Mouse (Mus musculus) gastrocnemius, adult 2 months (tissue): ENCODE data around the gene Ppox. TPM values are rescaled to one million over a fixed set of nuclear protein-coding genes. Genes with fewer than 3 reads are reported as not detected.

Experiments
- DNase-seq: peaks from one replicate; pipeline ENCODE4 v3.0.0; 2022
- H3K27ac ChIP-seq: fragments of 200-600 bp; 2 replicates; pipeline ENCODE4 v1.8.1; 2022; ENCODE audit warnings: mild to moderate bottlenecking
- H3K4me3 ChIP-seq: fragments of 200-600 bp; 2 replicates; pipeline ENCODE4 v1.8.1; 2022; ENCODE audit warnings: mild to moderate bottlenecking, moderate library complexity
- CTCF ChIP-seq: fragments of 200-600 bp; IDR thresholded peaks from 2 replicates; pipeline ENCODE4 v1.8.1; 2022; ENCODE audit warnings: antibody characterized with exemption, mild to moderate bottlenecking, moderate library complexity
- intact Hi-C: fragments of 180-260 bp; cut with DNase I; formaldehyde crosslinking; loops from one replicate; pipeline ENCODE4 v1.15.1; 2025
- total RNA-seq, 2 experiments: library from RNA; stranded (reverse); gene quantifications; 2 replicates each; pipeline ENCODE4 v1.2.3; 2021

Ppox gene
- total RNA-seq, 2 experiments from 2014 or later = 7.9 to 8.6 TPM

DNA sequence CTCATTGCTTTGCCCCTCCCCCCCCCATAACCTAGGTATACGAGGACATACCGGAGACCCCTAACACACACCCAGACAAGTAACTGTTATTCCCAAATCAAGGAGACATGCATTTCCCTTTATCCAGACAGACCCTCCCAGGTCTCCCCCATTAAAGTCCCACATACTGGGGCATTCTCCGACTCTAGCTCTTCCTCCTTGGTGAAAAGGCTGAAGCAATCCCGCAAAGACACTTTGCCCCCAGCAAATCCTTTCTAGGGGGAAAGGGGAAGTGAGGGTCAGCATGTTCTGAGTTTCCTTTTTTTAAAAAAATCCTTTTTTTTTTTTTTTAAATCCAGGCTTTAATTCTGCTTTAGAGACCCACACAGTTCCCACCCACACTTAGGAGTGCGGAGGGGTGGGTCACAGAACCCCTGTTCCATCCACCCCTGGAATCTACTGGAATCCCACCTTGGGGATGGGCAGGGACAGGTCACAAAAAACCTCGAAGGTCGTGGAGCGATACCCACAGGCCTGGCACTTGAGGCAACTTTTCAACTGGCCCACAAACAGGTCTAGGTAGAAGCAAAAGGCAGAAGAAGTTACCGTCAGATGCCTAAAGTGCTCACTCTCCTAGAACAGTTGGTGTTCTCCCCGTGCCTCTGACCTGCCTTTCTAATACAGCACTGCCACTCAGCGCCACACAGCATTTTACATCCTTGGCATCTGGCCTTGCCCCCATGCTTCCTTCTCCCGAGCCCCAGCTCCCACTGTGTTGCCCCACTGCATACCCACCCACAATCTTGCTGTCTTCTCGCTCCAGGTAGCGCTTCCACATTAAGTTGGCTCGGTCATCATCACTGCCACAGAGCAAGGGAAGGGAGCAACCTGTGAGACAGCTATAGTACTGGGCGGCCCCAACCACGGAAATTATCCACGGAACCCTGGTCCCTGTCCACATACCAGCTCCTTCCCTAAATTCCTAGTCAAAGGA lies 2.5 kb upstream of the Ppox start:
- DNase-seq = no peak
- intact Hi-C loops = loop anchor here (10.0 kb wide), 1 partner anchor 169 kb away; the partner anchor contains the start of gene Cfap126
- H3K4me3 ChIP-seq = no peak overlapping the region
- H3K27ac ChIP-seq = no peak overlapping the region
- no peak for TF ChIP-seq CTCF

DNA sequence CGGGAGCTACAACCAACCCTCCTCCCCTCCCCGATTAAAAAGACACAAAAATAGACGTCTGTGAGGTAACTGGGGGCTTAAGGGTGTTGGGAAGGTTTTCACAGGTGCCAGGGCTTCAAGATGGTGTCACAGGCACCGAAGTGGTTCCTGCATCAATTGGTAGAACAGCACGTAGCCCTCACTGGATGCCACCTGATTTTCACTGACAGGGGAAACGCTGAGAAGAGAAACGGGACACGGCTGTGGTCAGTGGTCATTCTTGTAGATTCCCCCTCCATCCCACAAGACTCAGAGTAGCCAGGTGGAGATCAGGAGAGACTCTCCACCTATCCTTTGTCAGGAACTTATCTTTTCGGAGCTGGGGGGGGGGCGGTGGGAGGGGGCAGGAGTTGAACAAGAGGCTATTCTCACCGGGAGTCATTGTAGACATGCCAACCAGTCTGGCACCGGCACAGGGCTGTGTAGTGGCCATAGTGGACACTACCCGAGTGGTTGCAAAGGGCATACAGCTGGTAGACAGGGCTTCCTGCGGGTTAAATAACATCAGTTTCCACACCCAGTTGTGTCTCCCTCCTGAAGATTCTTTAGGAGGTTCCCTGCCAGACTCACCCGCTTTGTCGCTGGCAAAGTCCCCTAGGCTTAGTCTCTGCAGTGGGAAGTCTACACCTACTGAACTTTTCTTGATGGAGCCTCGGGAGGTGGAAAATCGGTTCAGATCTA lies 1.3 kb upstream of the Ppox start:
- H3K27ac ChIP-seq = peak overlapping the region; percentile 96
- intact Hi-C loops = loop anchor here (10.0 kb wide), 1 partner anchor 167 kb away; the partner anchor contains the start of gene Cfap126
- peak overlapping the region; percentile 73 for H3K4me3 ChIP-seq
- no peak for DNase-seq
- no peak for TF ChIP-seq CTCF

- TF ChIP-seq CTCF = peak; percentile 91
- intact Hi-C loops = loop anchor here (10.0 kb wide), 1 partner anchor 167 kb away; the partner anchor contains the start of gene Cfap126
These were observed 540 bp upstream of the Ppox start for GRCm38 (mm10) chr1:171281528-171281923.

GRCm38 (mm10) chr1:171280250-171280915 lies 603 bp downstream of the Ppox start:
- DNase-seq = peak; percentile 31
- Histone ChIP-seq H3K4me3 (peak overlapping the region; percentile 73), H3K27ac (peak overlapping the region; percentile 96)
- TF ChIP-seq CTCF = no peak
- intact Hi-C loops = loop anchor here (10.0 kb wide), 1 partner anchor 166 kb away; the partner anchor contains the start of gene Cfap126

More at GRCm38 (mm10) chr1:171281528-171281923, 540 bp upstream of the Ppox start:
- Histone ChIP-seq H3K4me3 (peak overlapping the region; percentile 73), H3K27ac (peak overlapping the region; percentile 96)
- DNase-seq = peak; percentile 88

GRCm38 (mm10) chr1:171279721-171280120 lies 1.3 kb downstream of the Ppox start:
- intact Hi-C loops = loop anchor here (10.0 kb wide), 1 partner anchor 165 kb away; the partner anchor contains the start of gene Cfap126
- Histone ChIP-seq H3K4me3 (peak overlapping the region; percentile 73), H3K27ac (no peak overlapping the region; the same call in 1 of the 2 replicates)
- DNase-seq = no peak
- no peak for TF ChIP-seq CTCF

- intact Hi-C loops = no loop called here
- no peak for TF ChIP-seq CTCF
- DNase-seq = no peak
- H3K4me3 ChIP-seq = no peak overlapping the region
- no peak overlapping the region for H3K27ac ChIP-seq
These were observed 1.8 kb downstream of the Ppox start for GRCm38 (mm10) chr1:171279012-171279705.

GRCm38 (mm10) chr1:171278436-171278835 lies 2.5 kb downstream of the Ppox start:
- intact Hi-C loops = no loop called here
- DNase-seq = no peak
- Histone ChIP-seq H3K4me3 (no peak overlapping the region), H3K27ac (no peak overlapping the region)
- TF ChIP-seq CTCF = no peak

DNA sequence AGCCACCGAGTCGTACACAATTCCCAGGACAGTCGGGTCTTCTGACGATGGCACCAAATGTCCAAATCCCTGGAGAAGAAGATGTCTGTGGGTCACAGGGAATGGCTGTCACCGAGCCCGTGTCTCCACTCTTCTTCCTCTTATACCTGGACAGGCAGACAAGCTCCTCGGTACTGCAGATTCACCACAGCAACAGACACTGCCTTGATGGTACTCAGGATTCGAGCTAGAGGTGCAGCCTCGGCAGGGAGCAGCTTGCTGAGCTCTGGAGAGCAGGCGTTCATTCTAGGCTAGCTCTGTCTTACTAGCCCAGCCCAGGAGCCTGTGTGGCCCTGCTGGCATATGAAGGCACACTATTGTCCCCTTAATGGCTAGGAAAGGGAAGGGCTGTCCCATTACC lies 3.2 kb downstream of the Ppox start:
- TF ChIP-seq CTCF = no peak
- DNase-seq = no peak
- no peak overlapping the region for H3K4me3 ChIP-seq
- intact Hi-C loops = no loop called here
- H3K27ac ChIP-seq = no peak overlapping the region

DNA sequence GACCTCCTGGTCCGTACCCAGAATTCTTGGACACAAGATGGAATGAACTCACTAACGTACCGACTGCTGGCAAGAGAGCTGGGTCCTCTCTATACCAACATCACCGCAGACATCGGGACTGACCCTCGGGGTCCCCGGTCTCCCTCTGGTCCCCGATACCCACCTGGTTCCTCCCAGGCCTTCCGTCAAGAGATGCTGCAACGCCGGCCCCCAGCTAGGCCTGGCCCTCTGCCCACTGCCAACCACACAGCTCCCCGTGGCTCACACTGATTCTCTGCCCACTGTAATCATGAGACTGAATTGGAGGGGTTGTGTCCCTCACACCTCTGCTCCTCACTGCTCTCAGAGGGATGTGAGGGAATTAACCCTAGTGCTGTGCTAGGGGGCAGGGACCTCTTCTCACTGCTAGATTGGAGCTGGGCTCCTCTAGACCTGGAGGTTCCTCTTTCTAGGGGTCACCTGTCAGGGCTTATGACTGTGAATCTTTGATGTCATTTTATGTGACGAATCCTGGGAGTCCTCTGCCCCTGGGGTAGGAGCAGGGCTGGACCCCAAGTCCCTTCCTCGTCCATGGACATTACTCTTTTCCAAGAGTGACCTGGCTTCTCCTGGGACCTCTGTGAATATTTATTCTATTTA lies 4.8 kb downstream of the Ppox start:
- no peak for DNase-seq
- TF ChIP-seq CTCF = no peak
- no peak overlapping the region for H3K27ac ChIP-seq
- no peak overlapping the region for H3K4me3 ChIP-seq
- intact Hi-C loops = no loop called here

GRCm38 (mm10) chr1:171275144-171275734 lies 5.7 kb downstream of the Ppox start:
- intact Hi-C loops = no loop called here
- DNase-seq = no peak
- no peak overlapping the region for H3K27ac ChIP-seq
- no peak for TF ChIP-seq CTCF
- no peak overlapping the region for H3K4me3 ChIP-seq

DNA sequence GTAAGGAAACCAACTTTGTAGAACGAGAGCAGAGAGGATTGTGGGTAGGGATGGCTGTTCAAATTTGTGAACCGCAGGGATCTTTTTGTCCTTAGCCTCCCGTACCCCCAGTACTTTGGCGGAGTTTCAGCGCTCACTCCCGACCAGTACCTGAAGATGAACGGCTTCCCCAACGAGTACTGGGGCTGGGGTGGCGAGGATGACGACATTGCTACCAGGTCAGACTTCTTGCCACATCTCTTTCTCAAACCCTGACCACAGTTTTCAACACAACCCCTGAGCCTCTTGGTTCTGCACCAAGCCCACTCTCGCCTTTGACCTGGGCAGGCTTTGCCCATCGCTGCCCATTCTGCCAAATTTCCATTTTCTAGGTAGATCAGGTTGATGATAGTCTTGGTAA lies 6.8 kb downstream of the Ppox start:
- TF ChIP-seq CTCF = no peak
- intact Hi-C loops = no loop called here

More for the DNA sequence above, 6.8 kb downstream of the Ppox start:
- no peak for DNase-seq
- Histone ChIP-seq H3K4me3 (no peak overlapping the region), H3K27ac (no peak overlapping the region)
